Comparison of ENCODE assay signal across 9 mouse cellular contexts in the genomic region with DNA sequence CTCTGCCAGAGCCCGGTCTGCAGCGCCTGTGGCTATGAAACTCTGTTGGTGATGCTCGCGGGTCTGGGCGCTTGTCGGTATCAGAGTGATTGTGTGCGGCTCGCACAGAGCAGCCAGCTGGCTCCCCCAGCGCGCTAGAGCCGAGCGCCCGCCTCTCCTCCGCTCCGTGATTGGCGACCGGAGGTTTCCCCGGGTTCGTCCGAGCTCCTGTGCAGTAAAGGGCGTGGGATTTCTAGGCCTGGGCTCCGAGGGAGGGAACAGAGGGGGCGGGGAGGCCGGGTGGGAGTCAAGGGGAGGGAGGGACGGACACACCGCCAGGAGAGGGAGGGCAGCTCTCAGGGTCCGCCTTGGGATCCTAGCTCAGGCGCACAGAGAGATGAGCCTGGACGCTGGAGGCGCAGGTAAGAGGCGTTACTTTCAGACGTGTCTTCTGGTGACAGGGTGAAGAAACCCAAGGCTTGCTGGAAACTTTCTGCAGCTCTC. TPM values are rescaled to one million over a fixed set of nuclear protein-coding genes. Genes with fewer than 3 reads are reported as not detected.
DNase-seq lines count a peak whose midpoint lies in the region; ATAC-seq lines count a peak whose summit lies in the region.
"Had no signal": no experiment of that assay in that cellular context is flagged by ENCODE, and none has a peak within 500 bp of the region (broad histone marks: within the 10 kb centered on the region; RNA-seq: fewer than 3 reads in every experiment).

A gene (minus strand): TSS at position 86 of the 483 bp plus-strand sequence.

- H3K4me1 ChIP-seq in forebrain, embryonic 10.5 days = peaks cover 53% of the 10 kb centered on the region
- no peaks in the 10 kb centered on the region for H3K4me1 ChIP-seq in neural tube, embryonic 11.5 days (ENCODE audit: control insufficient read depth, insufficient read depth, low read length)

- peak within 1 kb of the TSS; percentile 83 for H3K27ac ChIP-seq in forebrain, embryonic 10.5 days
- H3K27ac ChIP-seq in neural tube, embryonic 11.5 days (ENCODE audit: low read depth, low read length) = no peak within 1 kb of the TSS

- H3K9me3 ChIP-seq in forebrain, embryonic 10.5 days = peaks cover 5% of the 10 kb centered on the region; the same call in 1 of the 2 replicates
- no peaks in the 10 kb centered on the region for H3K9me3 ChIP-seq in neural tube, embryonic 11.5 days (ENCODE audit: control insufficient read depth, low read length)

- WGBS in forebrain, embryonic 10.5 days = under 1% methylated on average over 32 of the region's 32 CpGs
- WGBS in neural tube, embryonic 11.5 days = under 1% methylated on average over 30 of the region's 32 CpGs

- peaks cover 56% of the 10 kb centered on the region for H3K27me3 ChIP-seq in forebrain, embryonic 10.5 days (ENCODE audit: poor library complexity, severe bottlenecking)
- peaks cover 31% of the 10 kb centered on the region for H3K27me3 ChIP-seq in neural tube, embryonic 11.5 days (ENCODE audit: control insufficient read depth, insufficient read depth, low read length)

- peak; percentile 85 for ATAC-seq in neural tube, embryonic 11.5 days (ENCODE audit: insufficient read depth, low FRiP score, low TSS enrichment)

- H3K4me2 ChIP-seq in neural tube, embryonic 11.5 days (ENCODE audit: low read depth) = peak within 1 kb of the TSS; percentile 65

- H3K4me3 ChIP-seq in forebrain, embryonic 10.5 days = peak within 1 kb of the TSS; percentile 74
- H3K4me3 ChIP-seq in neural tube, embryonic 11.5 days (ENCODE audit: low read depth, low read length) = peak within 1 kb of the TSS; percentile 40

- H3K9ac ChIP-seq in neural tube, embryonic 11.5 days (ENCODE audit: low read length) = peak within 1 kb of the TSS; percentile 40

- peak; percentile 64 for DNase-seq in kidney, postnatal 10 days
- no peak for DNase-seq in kidney, adult 8-10 months
- peak; percentile 69 for DNase-seq in cerebellum, adult 11 months
- DNase-seq in forebrain, embryonic 10.5 days (ENCODE audit: extremely low spot score, low spot score) = peak; percentile 47
- DNase-seq in layer of hippocampus, postnatal 25 days (ENCODE audit: extremely low spot score in 1 of 2, low spot score in 1 of 2) = peak; percentile 30 to 41
- DNase-seq in neural tube, embryonic 11.5 days (ENCODE audit: low spot score) = peak; percentile 63
- DNase-seq in T-cell, adult 2 months (ENCODE audit: low spot score) = no peak
- DNase-seq in urinary bladder, postnatal 10 days (ENCODE audit: low spot score) = no peak

- no peaks in the 10 kb centered on the region for H3K36me3 ChIP-seq in forebrain, embryonic 10.5 days (replicated peaks)
- no peaks in the 10 kb centered on the region for H3K36me3 ChIP-seq in neural tube, embryonic 11.5 days (ENCODE audit: control insufficient read depth, insufficient read depth, low read length)

RNA-seq across cellular contexts. Expression of the gene that starts here (rescaled TPM):
- polyA plus RNA-seq in forebrain, embryonic 10.5 days (2016; fragmentation: Nextera tagmentation; extraction: Ambion mirVana) = 1.6 and 1.8 TPM in 2 replicates
- total RNA-seq in layer of hippocampus, postnatal 25 days (2021) = 1 to 10 TPM; 2.5 to 3.0 TPM
- 0.86 and 1.0 TPM in 2 replicates for polyA plus RNA-seq in neural tube, embryonic 11.5 days (2014; fragmentation: Nextera tagmentation; extraction: Ambion mirVana)
- polyA plus RNA-seq: liver, adult 2 months had no signal

Comparison
In these comparisons a context has a peak if more than half of its experiments do, and no peak if none do; other contexts are left out.
1. DNase-seq: peak in kidney, postnatal 10 days (single experiment), cerebellum, adult 11 months (single experiment), forebrain, embryonic 10.5 days (single experiment), layer of hippocampus, postnatal 25 days (2 of 2) and neural tube, embryonic 11.5 days (single experiment); none in kidney, adult 8-10 months (0 of 2), T-cell, adult 2 months (single experiment) and urinary bladder, postnatal 10 days (single experiment).